Mouse (Mus musculus) lung, postnatal 0 days (tissue): ENCODE measurements around the gene Acsm1. TPM values are rescaled to one million over a fixed set of nuclear protein-coding genes. Genes with fewer than 3 reads are reported as not detected.
"Not testable (repeated sequence)": the region's sequence is repeated elsewhere in the genome, so short reads cannot be mapped to it uniquely, and the experiment has no call there.

Experiments used
- ATAC-seq: fragments of 200-750 bp; cut with Nextera tagmentation; 2 replicates; pipeline ENCODE4 v1.8.0; 2017; ENCODE audit warnings: moderate library complexity
- DNase-seq: peaks from one replicate; pipeline ENCODE4 v3.0.0-alpha.2; 2016; ENCODE audit warnings: low spot score
- H3K27ac ChIP-seq: fragments of 300-500 bp; sonication (generic); 2 replicates; pipeline ENCODE4 v1.5.1; 2014; ENCODE audit warnings: antibody characterized with exemption, mild to moderate bottlenecking, low read length, mixed read lengths
- H3K27me3 ChIP-seq: fragments of 300-500 bp; sonication (generic); replicated peaks from 2 replicates; pipeline ENCODE4 v1.6.1; 2014; ENCODE audit warnings: low read length, mixed read lengths; ENCODE audit not compliant: insufficient read depth
- H3K36me3 ChIP-seq: fragments of 300-500 bp; sonication (generic); 2 replicates; pipeline ENCODE4 v1.6.1; 2014; ENCODE audit warnings: low read length, mixed read lengths; ENCODE audit not compliant: insufficient read depth
- H3K4me1 ChIP-seq: fragments of 300-500 bp; sonication (generic); 2 replicates; pipeline ENCODE4 v1.6.1; 2014; ENCODE audit warnings: antibody characterized with exemption, low read depth, low read length, mixed read lengths; ENCODE audit not compliant: insufficient read depth
- H3K4me2 ChIP-seq: fragments of 300-500 bp; sonication (generic); replicated peaks from 2 replicates; pipeline ENCODE4 v1.6.1; 2014; ENCODE audit warnings: low read depth, mild to moderate bottlenecking, low read length, moderate library complexity, mixed read lengths
- H3K4me3 ChIP-seq: fragments of 300-500 bp; sonication (generic); 2 replicates; pipeline ENCODE4 v1.5.1; 2014; ENCODE audit warnings: low read depth, low read length
- H3K9ac ChIP-seq: fragments of 300-500 bp; sonication (generic); replicated peaks from 2 replicates; pipeline ENCODE4 v1.6.1; 2014; ENCODE audit warnings: low read depth, mild to moderate bottlenecking
- H3K9me3 ChIP-seq: fragments of 300-500 bp; sonication (generic); 2 replicates; pipeline ENCODE4 v1.6.1; 2016; ENCODE audit warnings: low read length, mixed read lengths
- CTCF ChIP-seq: IDR thresholded peaks from 2 replicates; pipeline ENCODE4 v1.5.1; 2016; ENCODE audit warnings: antibody characterized with exemption, mild to moderate bottlenecking
- EP300 ChIP-seq: IDR thresholded peaks from 2 replicates; pipeline ENCODE4 v1.6.1; 2016; ENCODE audit warnings: antibody characterized with exemption, mild to moderate bottlenecking, control low read depth
- WGBS: fragments of 180-500 bp; shearing (Covaris S2); extraction: QIAGEN DNeasy Blood & Tissue Kit; methylation state at CpG from one replicate; pipeline ENCODE4 v1.1.7; 2014; 5-methylcytosine and 5-hydroxymethylcytosine counted together
- polyA plus RNA-seq: library from polyadenylated mRNA; unstranded; fragments of >200 nt; fragmentation: Nextera tagmentation; extraction: Ambion mirVana; gene quantifications from 2 replicates; pipeline ENCODE4 v1.2.1, GENCODE M21; 2015

Gene Acsm1
- 3.6 and 3.7 TPM in 2 replicates for polyA plus RNA-seq

DNA sequence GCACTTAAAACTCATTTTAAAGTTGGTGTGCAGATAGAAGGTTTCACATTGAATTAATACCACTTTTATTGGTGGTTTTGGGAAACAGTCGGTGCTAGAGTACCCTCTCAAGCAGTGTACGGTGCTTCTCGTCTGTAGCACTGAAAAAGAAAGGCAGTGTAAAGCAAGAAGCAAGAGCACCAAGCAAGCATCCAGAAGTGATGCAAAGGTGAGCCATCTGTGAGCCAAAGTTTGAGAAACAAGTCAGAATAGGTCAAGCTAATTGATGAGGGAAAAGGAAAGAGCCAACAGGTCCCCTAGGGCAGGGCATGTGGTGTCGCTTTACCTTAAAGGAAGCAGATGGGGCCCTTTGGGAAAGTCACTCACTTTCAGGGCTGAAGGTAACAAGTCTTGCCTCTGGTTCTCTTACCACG is at the start of gene Acsm1:
Gene Acsm1, plus strand, starts transcription at position 363 of the 413 bp plus-strand sequence.
- ATAC-seq: 0 out of 2 replicates have a peak, but pooled peaks have one; percentile 32
- WGBS: 53% methylated on average over 5 of the region's 5 CpGs
- Histone ChIP-seq H3K36me3 (no peaks in the 10 kb centered on the region), H3K4me1 (no peaks in the 10 kb centered on the region), H3K4me2 (no peak within 1 kb of the TSS), H3K27me3 (no peaks in the 10 kb centered on the region), H3K27ac (no peak within 1 kb of the TSS), H3K9ac (no peak within 1 kb of the TSS), H3K4me3 (no peak within 1 kb of the TSS), H3K9me3 (no peaks in the 10 kb centered on the region)
- DNase-seq: peak; percentile 25
- TF ChIP-seq EP300 (no peak), CTCF (no peak)

DNA sequence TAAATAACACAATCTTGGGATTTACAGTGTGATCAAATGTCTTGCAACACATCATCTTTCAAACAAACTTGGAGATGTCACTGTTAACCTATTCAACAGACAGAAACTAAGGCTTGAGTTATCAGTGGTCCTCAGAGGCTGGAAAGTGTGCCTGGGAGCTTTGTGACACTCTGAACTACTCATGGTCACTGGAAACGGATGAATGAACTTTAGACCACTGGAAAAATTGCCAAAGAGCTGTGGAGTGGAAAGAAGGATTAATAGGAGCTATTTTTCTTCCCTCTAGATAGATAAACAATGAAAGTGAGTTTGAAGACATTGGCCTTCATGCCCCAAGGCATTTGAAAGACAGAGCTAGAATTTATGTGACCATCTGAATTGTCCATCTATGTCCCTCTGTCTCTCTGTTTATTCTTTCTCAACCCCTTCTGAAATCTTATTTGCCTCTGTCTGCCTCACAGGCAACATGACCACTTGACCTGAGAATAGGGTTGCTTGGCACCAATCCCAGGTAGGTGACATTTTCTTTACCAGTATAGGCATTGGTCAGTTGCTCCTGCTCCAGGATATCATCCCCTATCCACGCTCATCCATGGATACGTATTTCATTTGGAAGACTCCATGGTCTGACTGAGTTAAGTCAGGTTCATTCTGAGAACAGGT is 46.9 kb upstream of the Acsm1 start:
- Histone ChIP-seq H3K27ac (no peak overlapping the region), H3K4me1 (no peaks in the 10 kb centered on the region), H3K36me3 (no peaks in the 10 kb centered on the region), H3K9ac (no peak overlapping the region), H3K4me3 (no peak overlapping the region), H3K4me2 (no peak overlapping the region), H3K9me3 (no peaks in the 10 kb centered on the region), H3K27me3 (no peaks in the 10 kb centered on the region)
- TF ChIP-seq CTCF (no peak), EP300 (no peak)
- no peak for DNase-seq
- WGBS: 66% methylated on average over 3 of the region's 3 CpGs
- no peak for ATAC-seq

DNA sequence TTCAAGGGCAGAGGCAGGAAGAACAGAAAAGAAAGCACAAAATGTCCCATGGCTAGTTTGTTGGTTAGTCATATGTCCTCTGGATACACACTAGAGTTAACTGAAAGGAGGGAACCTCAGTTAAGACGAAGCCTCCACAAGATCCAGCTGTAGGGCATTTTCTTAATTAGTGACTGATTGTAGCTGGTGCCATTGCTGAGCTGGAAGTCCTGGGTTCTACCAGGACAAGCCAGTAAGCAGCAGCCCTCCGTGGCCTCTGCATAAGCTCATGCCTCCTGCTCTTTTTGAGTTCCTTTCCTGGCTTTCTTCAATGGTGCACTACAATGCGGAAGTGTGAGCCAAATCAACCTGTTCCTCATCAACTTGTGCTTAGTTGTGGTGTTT is 46.4 kb upstream of the Acsm1 start:
- H3K9me3 ChIP-seq: no peaks in the 10 kb centered on the region
- no peak overlapping the region for H3K9ac ChIP-seq
- H3K4me3 ChIP-seq: no peak overlapping the region
- WGBS: 75% methylated on average over 3 of the region's 3 CpGs
- H3K36me3 ChIP-seq: no peaks in the 10 kb centered on the region
- no peak for ATAC-seq
- no peak for DNase-seq
- no peak overlapping the region for H3K4me2 ChIP-seq
- H3K27ac ChIP-seq: no peak overlapping the region
- no peaks in the 10 kb centered on the region for H3K4me1 ChIP-seq
- TF ChIP-seq EP300 (no peak), CTCF (no peak)
- H3K27me3 ChIP-seq: no peaks in the 10 kb centered on the region

DNA sequence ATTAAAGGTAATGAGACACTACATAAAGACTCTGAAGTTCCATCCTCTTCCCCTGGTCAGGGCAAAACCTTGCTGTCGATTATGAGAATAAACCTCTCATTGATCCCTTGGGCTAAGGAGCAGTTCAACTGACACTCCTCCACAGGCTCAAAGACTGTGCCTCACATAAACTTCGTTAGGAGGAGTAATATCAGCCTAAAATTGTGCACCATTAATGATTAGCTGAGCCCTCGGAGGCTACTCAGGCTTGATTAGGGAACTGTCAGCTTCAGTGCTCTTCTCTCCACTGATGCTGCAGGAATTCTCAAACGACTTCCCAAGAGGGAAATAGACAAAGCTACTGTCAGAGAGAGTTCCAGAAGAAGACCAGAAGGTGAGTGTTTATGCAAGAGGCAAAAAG is 45.4 kb upstream of the Acsm1 start:
- H3K4me3 ChIP-seq: no peak overlapping the region
- no peak overlapping the region for H3K27ac ChIP-seq
- H3K4me2 ChIP-seq: no peak overlapping the region
- H3K9me3 ChIP-seq: no peaks in the 10 kb centered on the region
- no peak for DNase-seq
- no peak for ATAC-seq
- TF ChIP-seq CTCF (no peak), EP300 (no peak)
- H3K4me1 ChIP-seq: no peaks in the 10 kb centered on the region
- 43% methylated on average over 4 of the region's 4 CpGs for WGBS
- H3K36me3 ChIP-seq: no peaks in the 10 kb centered on the region
- no peaks in the 10 kb centered on the region for H3K27me3 ChIP-seq
- H3K9ac ChIP-seq: no peak overlapping the region

DNA sequence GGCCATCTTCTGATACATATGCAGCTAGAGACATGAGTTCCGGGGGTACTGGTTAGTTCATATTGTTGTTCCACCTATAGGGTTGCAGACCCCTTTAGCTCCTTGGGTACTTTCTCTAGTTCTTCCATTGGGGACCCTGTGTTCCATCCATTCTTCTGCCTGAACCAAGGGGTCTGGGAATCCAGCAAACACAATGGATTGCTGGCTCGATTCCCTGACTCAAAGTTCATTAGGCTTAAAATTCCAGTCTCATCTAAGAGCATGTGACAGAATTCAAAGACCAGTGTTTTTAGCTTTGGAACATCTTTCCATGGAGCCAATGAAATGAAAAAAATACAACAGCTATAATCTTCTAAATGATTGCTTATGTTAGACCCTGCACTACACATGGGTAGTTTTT is 44.4 kb upstream of the Acsm1 start:
- ATAC-seq, H3K4me2 ChIP-seq, H3K36me3 ChIP-seq, DNase-seq, H3K27me3 ChIP-seq, H3K9ac ChIP-seq, H3K4me1 ChIP-seq, H3K4me3 ChIP-seq, H3K9me3 ChIP-seq, H3K27ac ChIP-seq: not testable (repeated sequence)
- 80% methylated on average over 2 of the region's 2 CpGs for WGBS

DNA sequence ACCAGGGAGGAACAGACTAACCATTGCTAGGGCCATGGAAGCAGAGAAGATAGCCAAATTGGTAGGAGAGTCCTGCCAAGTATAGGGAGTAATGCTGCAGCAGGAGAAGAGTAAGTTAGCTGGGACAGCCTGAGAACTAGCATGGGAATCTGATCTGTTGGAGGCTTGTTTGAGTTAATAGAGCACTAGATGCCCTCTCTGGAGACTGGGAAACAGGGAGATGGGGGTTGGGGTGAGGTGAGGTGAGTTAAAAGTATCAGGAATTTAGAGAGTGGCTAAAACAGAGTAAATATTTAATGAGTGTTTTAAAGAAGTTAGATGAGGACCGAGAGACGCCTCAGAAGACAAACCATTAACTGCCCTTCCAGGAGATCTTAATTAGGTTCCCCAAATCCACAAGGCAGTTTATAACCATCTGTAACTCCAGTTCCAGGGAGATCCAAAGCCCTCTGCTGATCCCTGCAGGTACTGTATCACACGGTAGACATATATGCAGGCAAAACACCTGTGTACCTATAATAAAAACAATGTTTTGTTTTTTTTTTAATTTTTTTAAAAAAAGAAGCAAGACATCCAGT is 12.2 kb upstream of the Acsm1 start:
- ATAC-seq (no peak), DNase-seq (no peak)
- H3K36me3 ChIP-seq: no peaks in the 10 kb centered on the region
- no peak overlapping the region for H3K4me3 ChIP-seq
- 50% methylated on average over 3 of the region's 3 CpGs for WGBS
- no peak overlapping the region for H3K4me2 ChIP-seq
- no peak for TF ChIP-seq CTCF
- no peak for TF ChIP-seq EP300
- no peaks in the 10 kb centered on the region for H3K4me1 ChIP-seq
- H3K27ac ChIP-seq: no peak overlapping the region
- no peak overlapping the region for H3K9ac ChIP-seq
- no peaks in the 10 kb centered on the region for H3K27me3 ChIP-seq
- H3K9me3 ChIP-seq: no peaks in the 10 kb centered on the region
